Mouse (Mus musculus) embryonic stem cell, embryonic (primary cell): ENCODE measurements around the gene Mogat1.
"Not testable (repeated sequence)": the region's sequence is repeated elsewhere in the genome, so short reads cannot be mapped to it uniquely, and the experiment has no call there.

Experiments
- CTCF ChIA-PET, 4 experiments: fragments of 300-600 bp in 2 of 4; fragments of 350-600 bp in 2 of 4; sonication (Branson Sonifier 250); formaldehyde crosslinking; loops; one replicate each; lab custom pipeline; 2022; ENCODE audit warnings: inconsistent platforms in 2 of 4; lab: Charles Lee
- POLR2A ChIA-PET, 4 experiments: fragments of 300-600 bp in 2 of 4; fragments of 350-600 bp in 2 of 4; sonication (Branson Sonifier 250); formaldehyde crosslinking; loops; one replicate each; lab custom pipeline; 2022; ENCODE audit warnings: antibody characterized with exemption in 4 of 4, inconsistent platforms in 1 of 4; lab: Charles Lee

Mogat1 gene

DNA sequence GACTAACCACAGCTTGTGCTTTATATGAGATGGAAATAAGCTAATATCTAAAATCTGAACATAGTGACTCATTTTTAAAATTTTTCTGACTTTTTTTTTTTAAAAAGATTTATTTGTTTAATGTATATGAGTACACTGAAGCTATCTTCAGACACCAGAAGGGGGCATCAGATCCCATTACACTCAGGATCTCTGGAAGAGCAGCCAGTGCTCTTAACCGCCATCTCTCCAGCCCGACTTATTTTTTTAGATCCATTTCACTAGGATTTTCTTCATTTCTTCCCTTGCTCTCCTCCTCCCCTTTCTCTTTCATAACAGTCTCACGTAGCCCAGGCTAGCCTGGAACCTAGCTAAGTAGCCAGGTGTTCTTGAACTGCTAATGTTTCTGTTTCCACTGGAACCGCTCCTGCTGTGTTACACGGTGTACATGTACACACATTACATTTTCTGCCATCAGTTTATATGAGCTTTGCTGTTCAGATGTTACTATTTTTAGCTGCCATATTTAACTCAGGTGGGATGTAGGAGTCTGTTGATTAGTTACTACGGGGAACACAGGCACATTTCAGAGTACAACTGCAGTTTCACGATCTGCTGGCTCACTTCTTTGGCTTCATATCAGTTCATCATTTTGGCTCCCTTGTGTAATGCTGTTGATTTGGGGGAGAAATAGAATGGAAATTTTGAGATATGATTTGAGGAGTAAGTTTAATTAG lies 19.9 kb downstream of the Mogat1 start:
- POLR2A ChIA-PET = interaction anchor here in 1 of 4 experiments (0.8 to 2.2 kb wide), 4 partner anchors 11 to 141 kb away, joined by 3 to 5 read pairs (median 4); partner anchors contain the start of gene Acsl3
- CTCF ChIA-PET = interaction anchor here in 2 of 4 experiments (0.6 to 1.1 kb wide), 2 partner anchors 171 to 532 kb away, joined by 3 to 5 read pairs; no protein-coding TSS in a partner anchor

DNA sequence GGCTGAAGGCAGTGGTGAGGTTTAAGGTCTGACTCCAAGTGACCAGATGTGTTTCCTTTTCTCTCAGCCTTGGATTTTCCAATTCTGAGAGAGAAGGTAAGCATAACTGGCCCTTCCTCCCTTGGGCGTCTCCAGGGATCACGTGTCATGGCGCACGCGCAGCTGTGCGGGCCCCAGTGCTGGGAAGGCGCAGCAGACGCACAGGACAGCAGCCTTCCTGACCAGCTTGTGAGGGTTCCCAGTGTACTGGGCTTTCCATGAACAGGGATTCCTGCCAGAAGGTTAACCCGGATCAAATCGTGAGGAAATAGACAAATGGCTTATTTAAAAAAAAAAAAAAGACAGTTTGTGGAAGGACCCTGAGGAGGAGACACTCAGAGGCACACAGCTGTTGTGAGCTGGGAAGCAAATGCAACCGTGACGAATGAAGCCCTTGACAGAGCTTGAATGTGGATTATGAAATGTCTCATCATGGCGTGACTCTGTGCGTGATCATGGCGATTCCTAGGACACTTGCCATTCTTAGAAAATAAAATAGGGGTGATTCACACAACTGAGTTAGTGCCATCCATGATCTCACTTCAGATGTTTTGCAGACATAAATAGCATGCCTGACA lies 21.5 kb downstream of the Mogat1 start:
- POLR2A ChIA-PET = interaction anchor here in 3 of 4 experiments (0.5 to 2.2 kb wide), 17 partner anchors 9 to 1581 kb away, joined by 3 to 10 read pairs (median 4); partner anchors contain the start of genes Acsl3 (in 1 of the 3) and Utp14b (in 1 of the 3)
- CTCF ChIA-PET = interaction anchor here (0.5 to 0.9 kb wide), 7 partner anchors 9 to 869 kb away, joined by 3 to 4 read pairs (median 3); no protein-coding TSS in a partner anchor

DNA sequence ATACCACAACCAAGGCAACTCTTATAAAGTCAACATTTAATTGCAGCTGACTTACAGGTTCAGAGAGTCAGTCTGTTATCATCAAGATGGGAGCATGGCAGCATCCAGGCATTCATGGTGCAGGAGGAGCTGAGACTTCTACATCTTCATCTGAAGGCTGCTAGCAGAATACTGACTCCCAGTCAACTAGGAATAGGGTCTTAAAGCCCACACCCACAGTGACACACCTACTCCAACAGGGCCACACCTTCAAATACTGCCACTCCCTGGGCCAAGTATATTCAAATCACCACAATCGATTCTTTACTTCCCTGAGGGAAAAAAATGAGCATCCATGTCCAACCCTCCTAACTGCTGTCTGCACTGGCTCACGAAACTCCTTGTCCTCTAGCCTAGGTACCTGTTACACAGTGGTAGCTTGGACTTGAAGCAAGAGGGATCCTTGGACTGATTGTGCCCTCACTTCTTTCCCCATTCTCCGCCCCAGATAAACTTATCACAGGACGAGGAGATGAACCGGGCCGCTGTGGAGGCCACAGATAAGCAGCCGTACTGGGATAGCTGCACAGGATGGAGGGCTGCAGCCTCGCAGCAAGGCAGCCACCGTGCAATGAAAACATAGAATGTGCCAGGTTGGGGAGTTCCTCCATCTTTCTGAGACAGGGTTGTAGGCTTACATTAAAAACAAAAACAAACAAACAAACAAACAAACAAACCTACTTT lies 23.8 kb downstream of the Mogat1 start:
- CTCF ChIA-PET = interaction anchor here in 2 of 4 experiments (0.5 to 3.4 kb wide), 4 partner anchors 9 to 11 kb away, joined by 3 to 15 read pairs (median 8); no protein-coding TSS in a partner anchor
- POLR2A ChIA-PET = interaction anchor here in 2 of 4 experiments (1.4 to 1.7 kb wide), 2 partner anchors 32 to 130 kb away, joined by 3 to 9 read pairs; no protein-coding TSS in a partner anchor

DNA sequence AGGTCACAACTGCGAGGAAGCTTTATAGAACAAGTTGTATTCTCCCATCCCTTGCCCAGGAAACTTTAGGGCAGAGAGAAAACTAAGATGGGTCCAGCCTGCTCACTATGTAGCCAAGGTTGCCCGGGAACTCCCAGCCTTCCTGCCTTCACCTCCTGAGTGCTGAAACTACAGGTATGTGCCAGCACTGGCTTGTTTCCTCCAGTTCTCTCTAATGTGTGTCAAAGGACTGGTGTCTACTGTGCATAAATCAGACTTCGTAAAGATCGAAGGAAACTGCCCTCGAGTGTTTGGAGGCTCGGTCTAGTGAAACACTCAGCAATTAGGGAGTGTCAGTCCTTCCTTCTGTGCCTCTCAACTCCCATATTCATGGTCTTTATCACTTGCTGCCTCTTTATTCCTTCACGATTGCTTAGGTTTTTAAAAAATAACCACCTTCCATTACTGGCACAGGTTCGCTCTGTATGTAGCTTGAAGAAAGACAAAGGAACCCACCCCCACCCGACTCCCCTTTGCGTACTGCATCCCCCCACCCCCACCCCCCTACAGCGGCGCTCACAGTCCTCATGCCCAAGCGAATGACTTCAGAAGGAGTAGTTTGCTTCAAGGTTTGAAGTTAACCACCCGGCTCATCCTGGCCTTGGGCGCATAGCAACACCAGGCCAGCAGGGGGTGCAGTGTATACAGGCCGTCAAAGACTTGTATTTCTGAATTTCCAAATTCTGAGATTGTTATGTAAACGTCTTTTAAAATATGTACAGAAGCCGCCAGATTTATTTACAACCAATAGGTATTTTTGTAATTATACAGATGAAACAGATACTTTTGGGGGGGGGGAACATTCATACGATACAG lies 25.7 kb downstream of the Mogat1 start:
- ChIA-PET POLR2A (interaction anchor here in 3 of 4 experiments (0.6 to 1.9 kb wide), 14 partner anchors 11 to 1140 kb away, joined by 3 to 9 read pairs (median 3); partner anchors contain the start of gene Acsl3 (in 1 of the 3)), CTCF (interaction anchor here (0.5 to 3.4 kb wide), 11 partner anchors 9 to 383 kb away, joined by 3 to 15 read pairs (median 4); no protein-coding TSS in a partner anchor)

DNA sequence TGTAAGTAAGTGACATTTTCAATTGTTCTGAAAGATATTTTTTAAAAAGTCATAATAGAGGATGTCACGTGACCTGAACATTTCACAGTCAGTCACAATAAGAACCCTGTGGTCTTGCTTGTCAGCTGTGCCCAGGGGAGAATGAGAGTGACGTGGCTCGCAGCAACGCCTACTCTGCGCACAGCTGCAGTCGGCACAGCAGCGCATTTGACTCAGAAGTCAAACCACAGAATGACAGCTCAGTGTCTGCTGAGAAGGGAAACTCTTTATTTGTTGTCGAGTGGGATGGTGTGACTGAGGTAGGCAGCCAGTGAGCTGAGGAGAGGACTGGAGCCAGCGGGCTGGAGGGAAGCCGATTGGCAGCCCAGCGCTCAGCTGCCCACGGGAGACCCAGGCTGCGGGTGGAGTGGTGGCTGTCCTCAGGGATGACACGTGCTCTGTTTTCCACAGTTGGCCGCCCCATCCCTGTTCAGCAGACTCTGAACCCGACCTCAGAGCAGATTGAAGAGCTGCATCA lies 26.8 kb downstream of the Mogat1 start:
- ChIA-PET CTCF (interaction anchor here (0.9 to 2.7 kb wide), 6 partner anchors 12 to 187 kb away, joined by 3 to 8 read pairs (median 4); no protein-coding TSS in a partner anchor), POLR2A (interaction anchor here in 3 of 4 experiments (0.7 to 1.4 kb wide), 8 partner anchors 8 to 1139 kb away, joined by 3 to 6 read pairs (median 3); partner anchors contain the start of gene Acsl3 (in 2 of the 3))

DNA sequence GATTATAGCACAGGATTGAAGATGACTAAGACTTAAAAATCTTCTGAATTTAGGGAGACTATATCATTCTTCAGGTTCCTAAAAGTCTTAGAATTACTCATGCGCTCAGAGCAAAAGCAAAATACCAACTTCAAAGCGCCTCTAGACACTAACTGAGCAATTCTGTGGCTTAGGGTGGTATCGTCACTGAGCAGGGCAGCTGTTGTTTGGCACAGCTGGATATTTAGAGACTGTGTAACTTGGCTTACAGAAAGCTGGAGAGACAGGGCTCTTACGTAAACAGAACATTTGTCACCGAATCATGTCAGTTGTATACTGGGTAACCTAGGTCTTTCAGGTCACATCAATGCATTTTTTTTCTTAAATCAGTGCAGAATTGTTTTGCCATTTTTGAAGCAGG lies 27.6 kb downstream of the Mogat1 start:
- ChIA-PET POLR2A (interaction anchor here in 2 of 4 experiments (0.7 to 1.3 kb wide), 4 partner anchors 9 to 120 kb away, joined by 3 to 6 read pairs (median 4); partner anchors contain the start of gene Acsl3 (in 1 of the 2)), CTCF (interaction anchor here in 3 of 4 experiments (0.6 to 1.4 kb wide), 6 partner anchors 12 to 1145 kb away, joined by 3 to 6 read pairs (median 4); no protein-coding TSS in a partner anchor)

DNA sequence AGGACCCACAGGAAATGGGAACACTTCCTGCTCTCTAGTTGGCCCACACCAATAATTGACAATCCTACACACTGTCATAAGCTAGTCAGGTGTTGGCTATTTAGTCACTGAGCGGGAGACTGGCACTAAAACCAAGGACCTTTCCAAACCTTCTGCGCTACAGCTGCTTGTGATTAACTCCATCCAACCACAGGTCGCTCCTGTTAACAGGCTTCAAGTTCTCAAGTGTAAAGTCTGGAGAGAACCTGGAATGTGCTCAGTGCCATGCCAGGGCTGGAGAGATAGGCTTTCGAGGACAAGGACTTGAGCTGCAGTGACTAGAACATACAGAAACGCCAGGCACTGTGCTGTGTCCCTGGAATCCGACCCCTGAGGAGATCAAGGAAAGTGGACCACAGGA lies 28.4 kb downstream of the Mogat1 start:
- ChIA-PET POLR2A (interaction anchor here in 2 of 4 experiments (0.6 to 1.7 kb wide), 2 partner anchors 13 to 101 kb away, joined by 3 to 5 read pairs; no protein-coding TSS in a partner anchor), CTCF (interaction anchor here in 1 of 4 experiments (1.1 kb wide), 1 partner anchor 14 kb away, joined by 3 read pairs; no protein-coding TSS in a partner anchor)

DNA sequence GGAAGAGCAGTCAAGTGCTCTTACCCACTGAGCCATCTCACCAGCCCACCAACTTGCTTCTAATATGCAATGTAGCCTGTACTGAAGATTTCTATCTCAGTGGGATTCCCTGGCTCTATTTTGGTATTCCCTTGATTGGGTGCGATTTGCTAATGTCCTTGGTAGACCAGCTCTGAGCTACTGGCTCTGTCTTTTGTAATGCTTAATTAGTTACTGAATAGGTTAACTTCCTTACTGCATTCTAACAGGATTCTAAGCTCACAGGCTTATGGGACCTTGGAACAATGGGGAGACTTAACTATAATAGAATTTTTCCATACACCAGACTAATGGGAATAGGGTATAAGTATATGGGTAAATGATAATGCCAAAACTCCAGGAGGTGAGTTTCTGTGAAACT lies 32.8 kb downstream of the Mogat1 start:
- CTCF ChIA-PET = not testable (repeated sequence)
- POLR2A ChIA-PET = interaction anchor here in 1 of 4 experiments (0.7 kb wide), 1 partner anchor 11 kb away, joined by 3 read pairs; no protein-coding TSS in a partner anchor

DNA sequence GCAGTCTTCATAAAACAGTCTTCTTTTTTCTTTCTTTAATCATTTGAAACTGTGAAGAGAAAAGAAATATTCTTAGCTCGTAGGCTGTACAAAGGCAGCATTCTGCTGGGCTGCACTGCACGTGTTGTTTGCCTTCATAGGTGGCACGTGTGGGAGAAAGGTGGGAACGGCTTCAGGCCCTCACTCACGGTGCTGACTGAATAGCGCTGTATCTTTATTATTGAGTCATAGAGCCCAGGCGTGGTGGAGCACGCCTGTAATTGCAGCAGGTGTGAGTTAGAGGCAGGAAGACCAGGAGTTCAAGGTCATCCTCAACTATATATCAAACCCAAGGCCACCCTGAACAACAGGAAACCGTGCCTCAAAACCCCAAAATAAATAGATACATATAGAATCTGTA lies 35.5 kb downstream of the Mogat1 start:
- CTCF ChIA-PET = no interaction called here
- POLR2A ChIA-PET = interaction anchor here in 2 of 4 experiments (0.5 to 0.6 kb wide), 2 partner anchors 53 to 347 kb away, joined by 4 to 6 read pairs; no protein-coding TSS in a partner anchor

DNA sequence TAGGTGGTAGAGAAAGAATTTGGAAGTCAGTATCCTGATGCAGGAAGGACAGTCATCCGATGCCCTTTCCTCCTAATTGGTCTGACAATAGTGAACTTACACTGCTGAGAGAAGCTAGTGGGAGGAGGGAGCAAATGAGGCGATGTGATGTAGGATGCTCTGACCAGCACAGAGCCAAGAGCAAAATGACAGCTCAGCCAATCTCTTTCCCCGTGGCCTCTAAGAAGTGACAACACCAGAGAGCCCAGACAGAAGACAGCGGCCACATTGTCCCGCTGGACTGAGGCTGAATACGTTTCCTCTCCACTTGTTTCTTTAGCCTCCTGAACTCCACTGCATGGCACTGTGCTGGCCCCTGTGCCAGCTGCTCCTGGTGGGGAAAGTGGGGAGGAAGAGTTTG lies 38.2 kb downstream of the Mogat1 start:
- POLR2A ChIA-PET = interaction anchor here in 1 of 4 experiments (0.8 to 2.0 kb wide), 4 partner anchors 13 to 153 kb away, joined by 3 to 7 read pairs (median 4); no protein-coding TSS in a partner anchor
- CTCF ChIA-PET = interaction anchor here in 3 of 4 experiments (1.2 to 2.5 kb wide), 5 partner anchors 13 to 159 kb away, joined by 3 to 18 read pairs (median 4); no protein-coding TSS in a partner anchor

DNA sequence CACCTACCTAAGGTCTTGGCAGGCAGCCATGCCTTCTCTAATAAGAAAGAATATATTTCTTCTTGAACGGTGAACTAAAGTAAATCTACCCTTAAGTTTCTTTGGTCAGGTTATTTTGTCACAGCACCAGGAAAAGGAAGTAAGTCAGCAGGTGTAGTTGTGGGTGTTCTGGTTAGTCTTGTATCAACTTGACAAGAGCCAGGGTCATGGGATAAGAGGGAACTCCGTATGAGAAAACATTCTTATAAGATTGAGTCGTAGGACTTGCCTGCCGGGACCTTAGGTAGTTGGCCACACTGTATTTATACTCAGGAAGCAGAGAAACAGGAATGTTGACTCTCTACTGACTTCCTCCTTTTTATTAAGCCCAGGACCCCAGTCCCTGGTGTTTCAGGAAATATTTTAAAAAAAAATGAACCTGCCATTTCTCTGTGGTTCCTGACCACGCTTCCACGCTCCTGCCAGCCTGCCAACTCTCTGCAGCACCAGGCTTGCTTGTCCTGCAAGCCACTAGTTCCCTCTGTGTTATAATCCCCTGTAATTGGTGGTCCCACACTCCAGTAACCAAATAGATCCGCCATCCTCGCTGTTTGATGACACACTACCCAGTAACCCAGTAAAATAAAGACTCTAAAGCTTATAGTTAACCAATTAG lies 43.3 kb downstream of the Mogat1 start:
- POLR2A ChIA-PET = interaction anchor here in 2 of 4 experiments (0.7 to 1.5 kb wide), 3 partner anchors 11 to 104 kb away, joined by 3 to 4 read pairs (median 4); no protein-coding TSS in a partner anchor
- CTCF ChIA-PET = interaction anchor here in 1 of 4 experiments (0.7 kb wide), 1 partner anchor 29 kb away, joined by 4 read pairs; no protein-coding TSS in a partner anchor

DNA sequence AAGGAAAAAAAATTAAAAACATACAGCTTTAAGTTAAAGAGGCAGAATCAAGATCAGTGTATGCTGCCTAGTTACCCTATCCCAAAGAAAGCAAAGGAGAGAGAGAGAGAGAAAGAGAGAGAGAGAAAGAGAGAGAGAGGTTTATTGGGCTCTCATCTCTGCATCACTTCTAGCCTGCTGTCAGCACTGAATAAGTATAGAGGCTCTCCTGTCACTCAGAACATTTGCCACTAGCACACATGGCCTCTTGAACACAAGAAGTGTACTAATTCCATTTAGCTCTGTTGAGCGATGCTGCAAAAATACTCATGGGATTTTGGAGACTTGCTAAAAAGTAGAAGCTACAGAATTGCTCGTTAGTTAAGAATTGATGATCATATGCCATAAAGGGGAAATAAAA lies 56.2 kb downstream of the Mogat1 start:
- CTCF ChIA-PET = interaction anchor here in 1 of 4 experiments (0.6 kb wide), 1 partner anchor 36 kb away, joined by 3 read pairs; no protein-coding TSS in a partner anchor
- POLR2A ChIA-PET = interaction anchor here in 2 of 4 experiments (0.6 to 10.4 kb wide), 30 partner anchors 8 to 1099 kb away, joined by 3 to 89 read pairs (median 4); partner anchors contain the start of genes Acsl3 (in 1 of the 2) and Utp14b (in 1 of the 2)

DNA sequence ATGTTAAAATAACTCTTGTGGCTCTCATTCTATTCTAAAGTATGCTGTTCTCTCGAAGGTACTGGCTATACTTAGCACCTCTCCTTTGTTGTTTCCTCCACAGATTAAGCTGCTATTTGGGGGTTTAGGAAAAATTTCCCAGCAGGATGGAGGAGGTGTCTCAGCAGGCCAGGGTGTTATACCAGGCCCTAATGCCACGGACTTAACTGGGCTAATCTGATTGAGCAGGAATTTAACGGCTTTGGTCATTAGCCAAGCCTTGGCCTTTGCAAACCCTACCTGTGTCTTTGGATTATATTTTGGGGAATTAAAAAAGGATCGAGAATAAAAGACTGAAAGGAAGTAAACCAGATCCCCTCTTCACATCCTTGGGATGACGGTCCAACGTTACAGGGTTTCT lies 56.6 kb downstream of the Mogat1 start:
- ChIA-PET CTCF (interaction anchor here in 1 of 4 experiments (0.6 kb wide), 1 partner anchor 36 kb away, joined by 3 read pairs; no protein-coding TSS in a partner anchor), POLR2A (interaction anchor here in 2 of 4 experiments (0.7 to 10.4 kb wide), 34 partner anchors 7 to 120 kb away, joined by 3 to 89 read pairs (median 5); partner anchors contain the start of genes Acsl3 (in 1 of the 2) and Utp14b (in 1 of the 2))

DNA sequence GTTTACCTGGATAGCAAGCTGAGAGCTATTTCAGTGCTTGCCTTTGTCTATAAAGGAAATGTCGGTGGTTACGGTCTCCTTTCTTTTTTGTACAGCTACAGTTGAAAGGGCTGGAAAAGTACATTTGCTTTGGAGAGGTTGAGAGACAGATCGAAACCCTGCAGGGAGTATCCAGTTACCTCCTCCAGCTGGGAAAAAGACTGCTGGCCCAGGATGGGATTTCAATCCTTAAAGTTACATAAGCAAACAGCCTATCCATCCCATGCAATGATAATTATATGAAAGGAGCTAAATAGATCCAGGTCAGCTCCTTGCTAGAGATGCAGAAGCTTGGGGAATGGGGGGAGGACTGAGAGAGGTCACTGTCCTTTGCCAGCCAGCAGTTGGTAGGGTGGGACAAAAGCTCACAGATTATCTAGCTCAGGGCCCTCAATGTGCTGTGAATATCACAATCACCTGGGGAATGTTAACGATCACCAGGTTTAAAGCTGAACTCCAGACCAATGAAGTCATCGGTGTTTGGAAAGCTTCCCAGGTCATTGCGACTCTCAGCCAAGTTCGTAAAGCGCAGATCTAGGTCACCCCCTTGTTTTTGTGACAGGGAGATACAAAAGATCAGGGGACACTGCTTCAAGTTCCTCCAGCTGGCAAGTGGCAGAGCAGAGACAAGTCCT lies 57.2 kb downstream of the Mogat1 start:
- POLR2A ChIA-PET = interaction anchor here in 3 of 4 experiments (0.6 to 10.4 kb wide), 38 partner anchors 8 to 808 kb away, joined by 3 to 89 read pairs (median 4); partner anchors contain the start of genes Utp14b (in 2 of the 3) and Acsl3 (in 1 of the 3)
- CTCF ChIA-PET = interaction anchor here in 3 of 4 experiments (0.5 to 0.8 kb wide), 3 partner anchors 12 to 43 kb away, joined by 3 to 6 read pairs (median 5); no protein-coding TSS in a partner anchor
